Mouse (Mus musculus): ENCODE measurements at regions not wholly inside any gene's neighbourhood (a gene's known extent, or its start where the extent isn't known, plus 50 kb on each side); places are given as distances from the start of the nearest gene placed in this dataset.

DNA sequence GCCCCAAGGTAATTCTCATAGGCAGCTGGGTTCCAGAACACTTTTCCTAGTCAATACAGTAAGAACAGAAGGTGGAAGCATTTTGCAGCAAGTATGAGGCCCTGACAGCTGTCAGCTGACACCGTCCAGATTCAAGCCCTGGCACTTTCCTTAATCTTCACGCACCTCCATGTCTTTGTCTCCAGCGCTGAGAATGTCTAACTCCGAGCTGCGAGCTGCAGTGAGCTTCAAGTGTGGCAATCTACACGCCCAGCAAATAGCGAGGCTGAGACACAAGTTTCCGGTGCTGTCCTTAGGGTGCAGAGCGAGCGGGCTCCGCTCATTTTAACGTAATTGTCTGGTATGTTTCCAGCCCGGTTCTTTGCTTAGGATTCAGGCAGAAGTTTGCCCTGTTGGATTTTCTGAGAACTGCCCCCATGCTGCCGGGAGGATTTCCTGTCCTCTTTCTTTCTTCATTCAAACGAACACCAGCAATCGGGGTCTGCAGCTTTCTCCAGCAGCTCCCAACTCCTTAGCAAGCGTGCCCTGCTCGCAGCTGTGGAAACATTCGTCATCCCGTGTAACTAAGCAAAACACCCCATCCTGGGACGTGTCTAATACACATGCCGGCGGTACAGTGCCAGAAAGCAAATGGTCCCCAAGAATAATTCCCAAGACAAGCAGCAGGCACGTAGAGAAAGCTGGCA, 54.5 kb downstream of the Irx3 start:
- peak in 1 of 2 experiments; percentile 6 for DNase-seq (ENCODE audit: low spot score in 2 of 2)

DNA sequence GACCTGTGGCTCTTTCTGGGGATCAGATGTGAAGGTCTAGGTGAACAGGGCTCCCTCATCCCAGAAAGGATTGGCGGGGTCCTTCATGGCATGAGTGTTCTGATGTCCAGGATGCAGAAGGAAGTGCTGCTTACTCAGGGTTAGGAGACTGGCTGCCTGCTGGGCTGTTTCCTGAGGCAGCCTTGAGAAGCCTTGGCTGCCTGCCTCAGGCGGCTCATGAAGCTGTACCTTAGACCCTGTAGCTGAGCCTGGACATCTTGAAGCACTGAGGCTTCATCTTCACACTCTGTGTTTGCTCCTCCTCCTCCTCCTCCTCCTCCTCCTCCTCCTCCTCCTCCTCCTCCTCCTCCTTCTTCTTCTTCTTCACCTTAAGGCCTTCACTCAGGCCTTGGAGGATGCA, 77.2 kb downstream of the Irx3 start:
- no peak for DNase-seq (ENCODE audit: low spot score in 2 of 2)
